Mouse (Mus musculus) megakaryocyte, embryonic 14.5 days (primary cell): ENCODE measurements around the gene Cstf3. TPM values are rescaled to one million over a fixed set of nuclear protein-coding genes. Genes with fewer than 3 reads are reported as not detected.

ENCODE experiments used
- H3K27me3 ChIP-seq: replicated peaks from 2 replicates; pipeline ENCODE3; 2012; ENCODE audit warnings: inconsistent platforms
- H3K36me3 ChIP-seq: replicated peaks from 2 replicates; pipeline ENCODE3; 2012; ENCODE audit warnings: low read length, inconsistent platforms, mixed read lengths
- H3K4me1 ChIP-seq: 2 replicates; pipeline ENCODE4 v1.6.1; 2012; ENCODE audit warnings: inconsistent platforms
- H3K4me3 ChIP-seq: replicated peaks from 2 replicates; pipeline ENCODE3; 2012; ENCODE audit warnings: moderate library complexity, mild to moderate bottlenecking, inconsistent platforms
- H3K9me3 ChIP-seq: 2 replicates; pipeline ENCODE4 v1.6.1; 2012; ENCODE audit warnings: inconsistent platforms
- FLI1 ChIP-seq: IDR thresholded peaks from 2 replicates; pipeline ENCODE4 v1.6.1; 2012; ENCODE audit warnings: low read length, inconsistent platforms, mixed read lengths
- GATA1 ChIP-seq: IDR thresholded peaks from 3 replicates; pipeline ENCODE4 v1.6.1; 2012; ENCODE audit warnings: mixed read lengths, low read length, inconsistent platforms, borderline replicate concordance
- polyA plus RNA-seq: library from polyadenylated mRNA; stranded (reverse); fragments of >175 nt; gene quantifications from 2 replicates; pipeline ENCODE4 v1.2.3, GENCODE M21; 2012; ENCODE audit warnings: low replicate concordance; ENCODE audit not compliant: insufficient read depth

Gene Cstf3
- polyA plus RNA-seq, 1 experiment = 1.6 TPM

DNA sequence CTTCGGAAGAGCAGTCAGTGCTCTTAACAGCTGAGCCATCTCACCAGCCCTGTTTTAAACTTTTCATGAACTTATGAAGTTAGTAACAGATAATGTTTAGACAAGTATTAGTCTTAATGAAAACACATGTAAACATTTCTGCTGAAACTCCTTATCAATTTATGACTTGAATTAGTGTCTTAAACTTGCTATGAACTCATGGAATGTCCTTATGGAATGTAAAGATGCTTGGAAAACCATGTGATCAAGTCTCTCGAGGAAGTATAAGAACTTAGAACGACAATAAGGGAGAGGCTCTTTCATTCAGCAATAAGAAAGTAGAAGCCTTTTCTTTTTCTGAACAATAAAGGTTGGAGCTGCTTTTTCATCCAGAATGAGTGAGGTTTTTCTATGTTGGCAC lies 114.0 kb downstream of the Cstf3 start:
- TF ChIP-seq FLI1 (no peak), GATA1 (no peak)
- Histone ChIP-seq H3K36me3 (peaks cover 82% of the 10 kb centered on the region), H3K9me3 (no peaks in the 10 kb centered on the region), H3K4me3 (no peak overlapping the region), H3K4me1 (peaks cover 26% of the 10 kb centered on the region), H3K27me3 (no peaks in the 10 kb centered on the region)

DNA sequence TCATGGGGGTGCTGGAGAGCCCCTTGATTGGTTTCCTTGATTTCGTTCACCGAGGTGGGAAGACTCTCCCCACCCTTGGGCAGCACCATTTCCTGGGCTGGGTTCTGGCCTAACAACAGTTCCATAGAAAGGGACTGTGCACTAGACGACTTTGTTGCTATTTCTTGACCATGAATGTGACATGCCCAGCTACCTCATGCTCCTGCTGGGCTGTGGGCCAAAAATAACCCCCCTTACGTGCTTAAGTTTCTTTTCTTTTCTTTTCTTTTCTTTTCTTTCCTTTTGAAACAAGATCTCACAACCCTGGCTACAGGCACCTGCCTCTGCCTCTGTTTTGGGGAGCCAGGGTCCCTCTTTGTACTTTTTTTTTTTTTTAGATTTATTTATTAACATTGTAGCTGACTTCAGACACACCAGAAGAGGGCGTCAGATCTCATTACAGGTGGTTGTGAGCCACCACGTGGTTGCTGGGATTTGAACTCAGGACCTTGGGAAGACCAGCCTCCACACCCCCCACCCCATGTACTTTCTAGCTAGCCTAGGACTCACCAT lies 119.5 kb downstream of the Cstf3 start:
- Histone ChIP-seq H3K27me3 (no peaks in the 10 kb centered on the region), H3K4me3 (peak overlapping the region; percentile 93), H3K36me3 (peaks cover 43% of the 10 kb centered on the region), H3K9me3 (no peaks in the 10 kb centered on the region), H3K4me1 (peaks cover 47% of the 10 kb centered on the region)
- TF ChIP-seq FLI1 (no peak), GATA1 (no peak)

DNA sequence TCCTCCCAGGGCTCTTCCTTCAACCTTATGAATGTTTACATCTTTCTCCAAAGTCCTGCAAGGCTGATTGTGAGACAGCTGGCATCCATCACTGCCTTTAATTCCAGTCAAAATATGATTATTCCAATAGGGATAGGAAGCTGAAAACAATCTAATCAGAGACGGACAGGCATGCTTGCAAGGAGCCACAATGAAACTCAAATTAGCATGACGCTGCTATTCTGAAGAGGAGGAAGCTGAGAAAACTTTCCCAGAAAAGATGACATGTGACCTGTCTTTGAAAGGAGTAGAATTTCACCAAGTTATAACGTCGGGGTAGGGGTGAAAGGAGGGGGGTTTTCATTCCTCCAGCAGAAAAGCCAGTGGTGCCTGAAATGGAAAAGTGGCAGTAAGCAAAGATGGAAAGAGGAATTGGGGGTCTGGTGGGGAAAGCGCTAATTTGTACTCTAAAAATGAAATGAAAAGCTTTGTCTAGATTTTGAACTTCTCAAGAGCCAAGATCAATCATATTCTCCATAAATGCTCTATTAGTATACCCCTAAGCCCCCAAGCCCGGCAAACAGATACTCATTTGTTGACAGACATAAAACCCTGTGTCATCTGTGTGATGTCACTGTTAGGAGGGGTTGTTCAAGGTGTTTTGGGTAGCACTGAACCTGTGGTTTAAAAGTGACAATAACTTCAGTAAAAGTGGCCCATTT lies 120.5 kb downstream of the Cstf3 start:
- TF ChIP-seq FLI1 (no peak), GATA1 (peak; percentile 24; the same call in 1 of the 3 replicates)
- Histone ChIP-seq H3K4me3 (peak overlapping the region; percentile 93), H3K27me3 (no peaks in the 10 kb centered on the region), H3K36me3 (peaks cover 33% of the 10 kb centered on the region), H3K4me1 (peaks cover 47% of the 10 kb centered on the region), H3K9me3 (no peaks in the 10 kb centered on the region)

DNA sequence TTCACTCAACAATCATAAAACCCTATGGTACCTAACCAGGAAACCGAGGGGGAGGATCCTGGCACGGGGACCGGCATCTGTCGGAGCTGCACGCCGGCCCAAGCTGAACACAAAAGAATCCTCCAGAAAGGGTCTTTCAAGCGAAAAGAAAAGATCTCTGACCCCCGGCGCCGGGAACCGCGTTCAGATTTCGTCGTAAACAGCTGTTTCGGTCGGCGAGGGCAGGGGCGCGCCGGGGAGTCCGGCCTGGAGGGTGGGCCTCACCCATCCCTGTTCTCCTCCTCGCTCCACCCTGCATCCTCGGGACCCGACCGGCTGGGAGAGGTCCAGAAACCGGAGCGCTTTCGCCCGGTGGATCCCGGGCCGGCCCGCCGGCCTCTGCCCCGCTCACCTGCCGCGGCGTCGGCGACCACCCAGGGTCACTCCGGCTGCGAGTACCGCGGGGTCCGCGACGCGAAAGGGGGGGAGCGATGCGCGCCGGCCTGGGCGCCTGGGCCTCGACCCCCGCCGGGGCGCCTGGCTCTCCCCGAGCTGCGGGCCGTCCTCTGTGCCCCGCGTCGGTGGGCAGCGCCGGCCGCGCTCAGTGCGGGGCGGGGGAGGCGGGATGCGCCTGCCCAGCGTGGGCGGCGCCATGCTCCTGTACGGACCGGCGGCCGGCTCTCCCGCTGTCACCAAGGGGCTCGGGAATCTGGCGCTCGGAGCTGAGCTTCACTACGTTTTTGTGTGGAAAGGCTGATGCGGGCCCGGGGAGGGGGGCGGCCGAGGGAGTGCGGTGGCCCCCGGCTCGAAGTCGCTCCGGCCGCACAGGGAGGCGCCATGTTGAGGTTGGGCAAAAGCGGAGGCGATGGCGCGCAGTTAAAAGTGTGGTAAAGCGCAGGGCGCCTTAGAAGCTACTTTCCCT lies 121.5 kb downstream of the Cstf3 start, which contains the start of gene Tcp11l1:
Gene Tcp11l1, minus strand, starts transcription at position 585 of the 901 bp plus-strand sequence.
- Histone ChIP-seq H3K36me3 (peaks cover 23% of the 10 kb centered on the region), H3K4me1 (peaks cover 55% of the 10 kb centered on the region), H3K27me3 (no peaks in the 10 kb centered on the region), H3K9me3 (no peaks in the 10 kb centered on the region), H3K4me3 (peak within 1 kb of the TSS; percentile 93)
- TF ChIP-seq GATA1 (no peak), FLI1 (no peak)

DNA sequence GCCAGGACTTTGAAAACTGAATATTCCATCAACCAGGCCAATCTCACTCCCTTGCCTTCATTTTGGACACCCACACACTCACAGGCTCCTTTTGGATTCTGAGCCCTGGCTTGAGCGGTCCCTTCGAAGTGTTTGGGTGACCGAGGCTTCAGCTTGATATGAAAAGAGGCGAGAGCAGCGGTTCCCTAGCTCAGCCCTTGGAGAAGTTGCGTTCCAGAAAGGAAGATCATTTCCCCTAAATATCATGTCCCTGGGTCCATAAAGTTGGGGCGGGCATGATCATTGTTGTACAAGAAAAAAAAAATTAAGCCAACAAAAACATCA lies 122.1 kb downstream of the Cstf3 start:
- no peaks in the 10 kb centered on the region for H3K27me3 ChIP-seq
- peaks cover 58% of the 10 kb centered on the region for H3K4me1 ChIP-seq
- H3K36me3 ChIP-seq = peaks cover 20% of the 10 kb centered on the region
- H3K4me3 ChIP-seq = peak overlapping the region; percentile 93
- TF ChIP-seq FLI1 (no peak), GATA1 (no peak)
- no peaks in the 10 kb centered on the region for H3K9me3 ChIP-seq

DNA sequence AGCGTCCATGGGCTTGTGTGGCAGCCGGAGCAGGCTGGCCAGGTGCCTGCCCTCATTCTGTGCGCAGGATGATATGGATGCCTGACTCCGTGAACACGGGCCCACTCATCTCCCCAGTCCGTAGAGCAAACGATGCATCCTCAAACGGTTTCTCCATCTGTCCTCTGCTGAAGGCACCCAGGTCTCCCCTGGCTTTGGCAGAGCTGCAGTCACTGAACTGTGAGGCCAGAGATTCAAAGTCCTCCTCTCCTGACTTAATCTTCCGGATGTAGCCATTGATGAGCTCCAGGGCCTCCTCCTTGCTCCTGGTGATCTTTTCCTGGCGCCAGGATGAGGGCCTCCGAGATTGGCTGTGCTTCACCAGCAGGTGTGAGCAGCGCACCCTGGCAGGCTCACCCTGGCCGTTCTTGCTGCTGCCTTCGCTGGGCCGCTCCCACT lies 124.0 kb downstream of the Cstf3 start:
- no peaks in the 10 kb centered on the region for H3K27me3 ChIP-seq
- H3K9me3 ChIP-seq = no peaks in the 10 kb centered on the region
- H3K4me3 ChIP-seq = peak overlapping the region; percentile 28
- H3K36me3 ChIP-seq = peaks cover 6% of the 10 kb centered on the region
- peaks cover 51% of the 10 kb centered on the region for H3K4me1 ChIP-seq
- TF ChIP-seq GATA1 = no peak
- no peak for TF ChIP-seq FLI1

Other genes starting within 250 kb of the Cstf3 start
- 0.03 and 0.27 TPM in 2 replicates for gene D430041D05Rik, start 179.5 kb upstream of the Cstf3 start, polyA plus RNA-seq
- gene Hipk3, start 96.1 kb upstream of the Cstf3 start, polyA plus RNA-seq = 2.6 and 5.4 TPM in 2 replicates
- 43.5 and 88.1 TPM in 2 replicates for gene Tcp11l1, start 121.6 kb downstream of the Cstf3 start, polyA plus RNA-seq
- 0.20 TPM in 1 of 2 replicates, not detected in the other for gene Pin1rt1, start 125.9 kb downstream of the Cstf3 start, polyA plus RNA-seq
- 1.7 and 1.9 TPM in 2 replicates for gene Depdc7, start 152.4 kb downstream of the Cstf3 start, polyA plus RNA-seq
- gene Qser1, start 226.2 kb downstream of the Cstf3 start, polyA plus RNA-seq = 0.15 TPM in 1 of 2 replicates, not detected in the other